Mouse (Mus musculus) neural tube, embryonic 14.5 days (tissue): ENCODE results near the gene Sertad3. TPM values are rescaled to one million over a fixed set of nuclear protein-coding genes. Genes with fewer than 3 reads are reported as not detected.

ENCODE experiments used
- ATAC-seq: fragments of 200-750 bp; cut with Nextera tagmentation; 2 replicates; pipeline ENCODE4 v1.8.0; 2017; ENCODE audit warnings: low read depth, mild to moderate bottlenecking, moderate TSS enrichment, moderate library complexity
- H3K27ac ChIP-seq: fragments of 300-500 bp; sonication (generic); 2 replicates; pipeline ENCODE4 v1.5.1; 2014; ENCODE audit warnings: low read depth, mild to moderate bottlenecking, control low read depth, low read length, moderate library complexity, mixed read lengths
- H3K27me3 ChIP-seq: fragments of 300-500 bp; sonication (generic); 2 replicates; pipeline ENCODE4 v1.6.1; 2014; ENCODE audit warnings: low read length; ENCODE audit not compliant: control insufficient read depth, insufficient read depth
- H3K36me3 ChIP-seq: fragments of 300-500 bp; sonication (generic); 2 replicates; pipeline ENCODE4 v1.6.1; 2014; ENCODE audit warnings: low read length, mixed read lengths; ENCODE audit not compliant: control insufficient read depth, insufficient read depth
- H3K4me1 ChIP-seq: fragments of 300-500 bp; sonication (generic); 2 replicates; pipeline ENCODE4 v1.6.1; 2014; ENCODE audit warnings: low read length; ENCODE audit not compliant: control insufficient read depth, insufficient read depth
- H3K4me2 ChIP-seq: fragments of 300-500 bp; sonication (generic); 2 replicates; pipeline ENCODE4 v1.6.1; 2014; ENCODE audit warnings: mild to moderate bottlenecking, low read depth, low read length, control low read depth
- H3K4me3 ChIP-seq: fragments of 300-500 bp; sonication (generic); 2 replicates; pipeline ENCODE4 v1.5.1; 2014; ENCODE audit warnings: low read depth, low read length, control low read depth, mixed read lengths
- H3K9ac ChIP-seq: fragments of 300-500 bp; sonication (generic); replicated peaks from 2 replicates; pipeline ENCODE4 v1.6.1; 2014; ENCODE audit warnings: low read depth, mild to moderate bottlenecking, control low read depth, low read length, mixed read lengths
- H3K9me3 ChIP-seq: fragments of 300-500 bp; sonication (generic); 2 replicates; pipeline ENCODE4 v1.6.1; 2016; ENCODE audit warnings: low read length; ENCODE audit not compliant: control insufficient read depth
- WGBS: fragments of 180-500 bp; shearing (Covaris S2); extraction: QIAGEN DNeasy Blood & Tissue Kit; methylation state at CpG from one replicate; pipeline ENCODE4 v1.1.7; 2014; 5-methylcytosine and 5-hydroxymethylcytosine counted together
- polyA plus RNA-seq: library from polyadenylated mRNA; unstranded; fragments of >200 nt; fragmentation: Nextera tagmentation; extraction: Ambion mirVana; gene quantifications from 2 replicates; pipeline ENCODE4 v1.2.1, GENCODE M21; 2014

Sertad3 gene
- polyA plus RNA-seq, 1 experiment from 2014 or later, result 5.7 TPM

GRCm38 (mm10) chr7:27455273-27455672, 18.3 kb upstream of the Sertad3 start:
- H3K9me3 ChIP-seq, result no peaks in the 10 kb centered on the region
- no peaks in the 10 kb centered on the region for H3K36me3 ChIP-seq
- no peak overlapping the region for H3K9ac ChIP-seq
- WGBS, result 92% methylated on average over 3 of the region's 3 CpGs
- no peak for ATAC-seq
- H3K27me3 ChIP-seq, result no peaks in the 10 kb centered on the region
- H3K4me3 ChIP-seq, result no peak overlapping the region
- H3K4me2 ChIP-seq, result no peak overlapping the region
- H3K27ac ChIP-seq, result no peak overlapping the region
- no peaks in the 10 kb centered on the region for H3K4me1 ChIP-seq

GRCm38 (mm10) chr7:27458614-27459013, 15.0 kb upstream of the Sertad3 start:
- Histone ChIP-seq H3K27ac (no peak overlapping the region), H3K27me3 (no peaks in the 10 kb centered on the region), H3K9ac (no peak overlapping the region), H3K4me2 (no peak overlapping the region), H3K36me3 (no peaks in the 10 kb centered on the region), H3K4me3 (no peak overlapping the region), H3K9me3 (no peaks in the 10 kb centered on the region), H3K4me1 (no peaks in the 10 kb centered on the region)
- 91% methylated on average over 4 of the region's 4 CpGs for WGBS
- no peak for ATAC-seq

GRCm38 (mm10) chr7:27459640-27460039, 13.9 kb upstream of the Sertad3 start:
- Histone ChIP-seq H3K27me3 (no peaks in the 10 kb centered on the region), H3K4me3 (no peak overlapping the region), H3K9me3 (no peaks in the 10 kb centered on the region), H3K9ac (no peak overlapping the region), H3K36me3 (no peaks in the 10 kb centered on the region), H3K4me2 (no peak overlapping the region), H3K4me1 (no peaks in the 10 kb centered on the region), H3K27ac (no peak overlapping the region)
- 97% methylated on average over 5 of the region's 5 CpGs for WGBS
- ATAC-seq, result no peak

GRCm38 (mm10) chr7:27460477-27460876, 13.1 kb upstream of the Sertad3 start:
- no peak overlapping the region for H3K27ac ChIP-seq
- no peak overlapping the region for H3K4me2 ChIP-seq
- H3K9me3 ChIP-seq, result no peaks in the 10 kb centered on the region
- 87% methylated on average over 6 of the region's 6 CpGs for WGBS
- H3K4me1 ChIP-seq, result no peaks in the 10 kb centered on the region
- no peaks in the 10 kb centered on the region for H3K27me3 ChIP-seq
- H3K4me3 ChIP-seq, result no peak overlapping the region
- no peak overlapping the region for H3K9ac ChIP-seq
- H3K36me3 ChIP-seq, result no peaks in the 10 kb centered on the region
- ATAC-seq, result no peak

GRCm38 (mm10) chr7:27467648-27468047, 5.9 kb upstream of the Sertad3 start:
- Histone ChIP-seq H3K9me3 (no peaks in the 10 kb centered on the region), H3K4me3 (no peak overlapping the region), H3K4me1 (peaks cover 3% of the 10 kb centered on the region; the same call in 1 of the 2 replicates), H3K36me3 (no peaks in the 10 kb centered on the region), H3K27me3 (no peaks in the 10 kb centered on the region), H3K27ac (no peak overlapping the region), H3K9ac (no peak overlapping the region), H3K4me2 (no peak overlapping the region)
- no peak for ATAC-seq
- 47% methylated on average over 4 of the region's 4 CpGs for WGBS

GRCm38 (mm10) chr7:27471390-27472120, 2.0 kb upstream of the Sertad3 start:
- Histone ChIP-seq H3K9me3 (no peaks in the 10 kb centered on the region), H3K4me3 (no peak overlapping the region), H3K36me3 (peaks cover 4% of the 10 kb centered on the region; the same call in 1 of the 2 replicates), H3K4me2 (no peak overlapping the region), H3K27ac (no peak overlapping the region), H3K27me3 (no peaks in the 10 kb centered on the region), H3K9ac (no peak overlapping the region), H3K4me1 (peaks cover 3% of the 10 kb centered on the region; the same call in 1 of the 2 replicates)
- ATAC-seq, result no peak
- WGBS, result 91% methylated on average over 11 of the region's 11 CpGs

- 49% methylated on average over 7 of the region's 7 CpGs for WGBS
- Histone ChIP-seq H3K27me3 (no peaks in the 10 kb centered on the region), H3K36me3 (peaks cover 4% of the 10 kb centered on the region; the same call in 1 of the 2 replicates), H3K4me2 (peak overlapping the region; percentile 68), H3K9ac (no peak overlapping the region), H3K27ac (peak overlapping the region; percentile 72; the same call in 1 of the 2 replicates), H3K4me3 (peak overlapping the region; percentile 53), H3K9me3 (no peaks in the 10 kb centered on the region), H3K4me1 (peaks cover 3% of the 10 kb centered on the region; the same call in 1 of the 2 replicates)
- no peak for ATAC-seq
These were observed 972 bp upstream of the Sertad3 start for GRCm38 (mm10) chr7:27472596-27472995.

- Histone ChIP-seq H3K4me2 (peak overlapping the region; percentile 68), H3K36me3 (peaks cover 8% of the 10 kb centered on the region; the same call in 1 of the 2 replicates), H3K4me3 (peak overlapping the region; percentile 53), H3K9ac (peak overlapping the region; percentile 45), H3K27ac (peak overlapping the region; percentile 72), H3K9me3 (no peaks in the 10 kb centered on the region), H3K27me3 (no peaks in the 10 kb centered on the region), H3K4me1 (peaks cover 3% of the 10 kb centered on the region; the same call in 1 of the 2 replicates)
- under 1% methylated on average over 34 of the region's 34 CpGs for WGBS
- no peak for ATAC-seq
These were observed 394 bp downstream of the Sertad3 start for GRCm38 (mm10) chr7:27473835-27474489.

GRCm38 (mm10) chr7:27474490-27474954, 954 bp downstream of the Sertad3 start:
- H3K9me3 ChIP-seq, result no peaks in the 10 kb centered on the region
- WGBS, result under 1% methylated on average over 23 of the region's 23 CpGs
- H3K4me1 ChIP-seq, result peaks cover 3% of the 10 kb centered on the region; the same call in 1 of the 2 replicates
- H3K27me3 ChIP-seq, result no peaks in the 10 kb centered on the region
- no peak overlapping the region; the same call in 1 of the 2 replicates for H3K9ac ChIP-seq
- peak overlapping the region; percentile 53 for H3K4me3 ChIP-seq
- peak overlapping the region; percentile 72; the same call in 1 of the 2 replicates for H3K27ac ChIP-seq
- peak; percentile 89 for ATAC-seq
- peak overlapping the region; percentile 68 for H3K4me2 ChIP-seq
- peaks cover 8% of the 10 kb centered on the region; the same call in 1 of the 2 replicates for H3K36me3 ChIP-seq
